Mouse (Mus musculus) hindbrain, embryonic 10.5 days (tissue): ENCODE data around the gene Amn. TPM values are rescaled to one million over a fixed set of nuclear protein-coding genes. Genes with fewer than 3 reads are reported as not detected.

Source experiments
- DNase-seq: peaks from one replicate; pipeline ENCODE4 v3.0.0-alpha.2; 2017; ENCODE audit warnings: low spot score
- H3K27ac ChIP-seq: fragments of 300-500 bp; sonication (generic); 2 replicates; pipeline ENCODE4 v1.5.1; 2016; ENCODE audit warnings: mild to moderate bottlenecking, moderate library complexity
- H3K27me3 ChIP-seq: fragments of 300-500 bp; sonication (generic); 2 replicates; pipeline ENCODE4 v1.6.1; 2016; ENCODE audit warnings: mild to moderate bottlenecking; ENCODE audit not compliant: poor library complexity, insufficient read depth, severe bottlenecking
- H3K36me3 ChIP-seq: fragments of 300-500 bp; sonication (generic); 2 replicates; pipeline ENCODE4 v1.6.1; 2016; ENCODE audit warnings: mild to moderate bottlenecking, moderate library complexity
- H3K4me1 ChIP-seq: fragments of 300-500 bp; sonication (generic); replicated peaks from 2 replicates; pipeline ENCODE4 v1.6.1; 2016; ENCODE audit warnings: mild to moderate bottlenecking
- H3K4me3 ChIP-seq: fragments of 300-500 bp; sonication (generic); 2 replicates; pipeline ENCODE4 v1.5.1; 2016; ENCODE audit warnings: mild to moderate bottlenecking, moderate library complexity
- H3K9me3 ChIP-seq: fragments of 300-500 bp; sonication (generic); 2 replicates; pipeline ENCODE4 v1.6.1; 2016; ENCODE audit warnings: mild to moderate bottlenecking, moderate library complexity
- WGBS: fragments of 180-500 bp; shearing (Covaris S2); methylation state at CpG from one replicate; pipeline ENCODE4 v1.1.7; 2016; 5-methylcytosine and 5-hydroxymethylcytosine counted together
- polyA plus RNA-seq: library from polyadenylated mRNA; unstranded; fragments of >200 nt; fragmentation: Nextera tagmentation; extraction: Ambion mirVana; gene quantifications from 2 replicates; pipeline ENCODE4 v1.2.1, GENCODE M21; 2016

Amn gene
- polyA plus RNA-seq, 1 experiment from 2014 or later, result 0.30 TPM

DNA sequence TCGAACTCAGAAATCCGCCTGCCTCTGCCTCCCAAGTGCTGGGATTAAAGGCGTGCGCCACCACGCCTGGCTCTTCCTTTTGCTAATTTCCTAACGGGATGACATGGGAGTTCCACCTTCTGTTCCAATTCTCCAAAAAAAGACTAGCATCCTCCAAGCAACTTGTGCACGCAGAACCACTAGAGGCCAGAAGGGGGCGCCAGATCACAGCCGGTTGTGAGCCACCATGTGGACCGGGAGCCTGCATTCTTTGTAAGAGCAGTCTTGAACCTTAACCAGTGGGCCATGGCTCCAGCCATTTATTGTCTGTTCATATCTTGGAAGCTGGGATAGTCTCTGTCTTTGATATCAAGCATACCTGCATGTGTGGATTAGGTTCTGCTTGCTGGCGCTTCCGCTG is 1.5 kb downstream of the Amn start:
- H3K27ac ChIP-seq, result no peak overlapping the region

GRCm38 (mm10) chr12:111274006-111274405 is 3.1 kb downstream of the Amn start:
- peaks cover 8% of the 10 kb centered on the region for H3K9me3 ChIP-seq
- DNase-seq, result no peak

More for the DNA sequence above, 1.5 kb downstream of the Amn start:
- Histone ChIP-seq H3K4me3 (no peak overlapping the region), H3K36me3 (no peaks in the 10 kb centered on the region), H3K4me1 (peaks cover 61% of the 10 kb centered on the region), H3K9me3 (no peaks in the 10 kb centered on the region), H3K27me3 (peaks cover 89% of the 10 kb centered on the region)
- peak; percentile 86 for DNase-seq
- WGBS, result 19% methylated on average over 12 of the region's 12 CpGs

GRCm38 (mm10) chr12:111274447-111275149 is 3.7 kb downstream of the Amn start:
- H3K36me3 ChIP-seq, result no peaks in the 10 kb centered on the region
- peaks cover 82% of the 10 kb centered on the region for H3K27me3 ChIP-seq
- peaks cover 11% of the 10 kb centered on the region for H3K9me3 ChIP-seq
- peaks cover 44% of the 10 kb centered on the region for H3K4me1 ChIP-seq
- H3K27ac ChIP-seq, result 0 out of 2 replicates have a peak overlapping the region, but pooled peaks have one; percentile 41
- WGBS, result 2% methylated on average over 80 of the region's 80 CpGs
- no peak for DNase-seq
- peak overlapping the region; percentile 52 for H3K4me3 ChIP-seq

More at GRCm38 (mm10) chr12:111274006-111274405, 3.1 kb downstream of the Amn start:
- Histone ChIP-seq H3K27ac (no peak overlapping the region), H3K4me1 (peaks cover 45% of the 10 kb centered on the region), H3K36me3 (no peaks in the 10 kb centered on the region), H3K4me3 (peak overlapping the region; percentile 52), H3K27me3 (peaks cover 88% of the 10 kb centered on the region)
- WGBS, result 3% methylated on average over 28 of the region's 28 CpGs

DNA sequence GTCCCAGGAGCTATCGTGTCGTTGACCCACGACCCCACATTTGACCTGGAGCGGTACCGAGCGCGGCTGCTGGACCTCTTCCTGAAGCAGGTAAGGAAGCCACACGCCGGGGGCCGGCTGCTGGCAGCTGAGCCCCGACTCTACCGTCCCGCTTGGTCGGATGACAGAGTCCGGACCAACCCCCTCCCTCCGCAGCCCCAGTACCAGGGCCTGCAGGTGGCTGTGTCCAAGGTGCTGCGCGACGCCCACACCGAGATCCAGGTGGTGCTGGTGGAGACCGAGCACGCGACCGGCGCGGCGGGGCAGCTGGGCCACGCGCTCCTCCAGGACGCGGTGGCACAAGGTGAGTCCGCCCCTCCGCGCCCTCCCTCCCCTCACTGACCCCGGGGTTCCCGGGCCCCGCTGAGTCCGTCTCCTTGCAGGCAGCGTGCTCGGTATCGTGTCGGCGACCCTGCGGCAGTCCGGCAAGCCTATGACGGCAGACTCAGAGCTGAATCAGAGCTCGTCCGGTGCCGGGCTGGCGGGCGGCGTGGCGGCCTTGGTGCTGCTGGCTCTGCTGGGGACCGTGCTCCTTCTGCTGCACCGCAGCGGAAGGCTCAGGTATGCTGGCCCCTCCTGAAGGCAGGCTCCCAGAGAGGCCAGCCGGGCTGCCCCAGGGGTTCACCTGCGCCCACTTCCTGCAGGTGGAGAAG is 4.4 kb downstream of the Amn start:
- WGBS, result 1% methylated on average over 58 of the region's 58 CpGs
- no peak for DNase-seq
- H3K4me1 ChIP-seq, result peaks cover 44% of the 10 kb centered on the region

GRCm38 (mm10) chr12:111276371-111276770 is 5.5 kb downstream of the Amn start:
- H3K27me3 ChIP-seq, result peaks cover 64% of the 10 kb centered on the region
- WGBS, result 51% methylated on average over 6 of the region's 6 CpGs
- peaks cover 11% of the 10 kb centered on the region for H3K9me3 ChIP-seq
- H3K4me1 ChIP-seq, result peaks cover 33% of the 10 kb centered on the region
- no peak overlapping the region for H3K4me3 ChIP-seq
- DNase-seq, result no peak
- H3K36me3 ChIP-seq, result no peaks in the 10 kb centered on the region
- H3K27ac ChIP-seq, result no peak overlapping the region

More for the DNA sequence above, 4.4 kb downstream of the Amn start:
- Histone ChIP-seq H3K9me3 (peaks cover 11% of the 10 kb centered on the region), H3K4me3 (peak overlapping the region; percentile 52), H3K36me3 (no peaks in the 10 kb centered on the region), H3K27ac (no peak overlapping the region), H3K27me3 (peaks cover 75% of the 10 kb centered on the region)

DNA sequence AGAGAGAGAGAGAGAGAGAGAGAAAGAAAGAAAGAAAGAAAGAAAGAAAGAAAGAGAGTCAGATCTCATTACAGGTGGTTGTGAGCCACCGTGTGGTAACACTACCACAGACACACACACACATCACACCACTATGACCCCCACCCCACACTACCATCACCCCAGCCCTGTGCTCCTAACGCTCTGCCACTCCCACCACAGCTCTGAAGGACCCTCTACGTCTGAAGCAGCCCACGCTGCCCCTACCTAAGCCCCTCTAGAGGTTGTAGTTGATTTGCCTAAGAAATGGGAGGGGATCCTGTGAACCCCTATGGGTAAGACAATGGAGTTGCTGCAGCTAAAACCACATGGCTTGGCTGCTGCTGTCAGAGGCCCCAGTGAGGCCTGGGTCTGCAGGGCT is 12.7 kb downstream of the Amn start:
- DNase-seq, result no peak
- Histone ChIP-seq H3K4me1 (peaks cover 24% of the 10 kb centered on the region), H3K9me3 (peaks cover 8% of the 10 kb centered on the region), H3K27ac (no peak overlapping the region), H3K4me3 (no peak overlapping the region), H3K36me3 (no peaks in the 10 kb centered on the region), H3K27me3 (no peaks in the 10 kb centered on the region)
- WGBS, result 64% methylated on average over 4 of the region's 4 CpGs

- H3K9me3 ChIP-seq, result no peaks in the 10 kb centered on the region
- H3K4me1 ChIP-seq, result peaks cover 33% of the 10 kb centered on the region
- WGBS, result 21% methylated on average over 10 of the region's 10 CpGs
- H3K27me3 ChIP-seq, result no peaks in the 10 kb centered on the region
- H3K27ac ChIP-seq, result 0 out of 2 replicates have a peak overlapping the region, but pooled peaks have one; percentile 50
- H3K4me3 ChIP-seq, result peak overlapping the region; percentile 30
- no peaks in the 10 kb centered on the region for H3K36me3 ChIP-seq
- DNase-seq, result no peak
Measured at GRCm38 (mm10) chr12:111284532-111284931, 13.6 kb downstream of the Amn start.

- no peaks in the 10 kb centered on the region for H3K27me3 ChIP-seq
- H3K27ac ChIP-seq, result no peak overlapping the region; the same call in 1 of the 2 replicates
- H3K36me3 ChIP-seq, result peaks cover 77% of the 10 kb centered on the region
- WGBS, result 96% methylated on average over 12 of the region's 12 CpGs
- H3K4me1 ChIP-seq, result peaks cover 16% of the 10 kb centered on the region
- no peaks in the 10 kb centered on the region for H3K9me3 ChIP-seq
- no peak overlapping the region for H3K4me3 ChIP-seq
- no peak for DNase-seq
Measured at GRCm38 (mm10) chr12:111293025-111293424, 22.1 kb downstream of the Amn start.

DNA sequence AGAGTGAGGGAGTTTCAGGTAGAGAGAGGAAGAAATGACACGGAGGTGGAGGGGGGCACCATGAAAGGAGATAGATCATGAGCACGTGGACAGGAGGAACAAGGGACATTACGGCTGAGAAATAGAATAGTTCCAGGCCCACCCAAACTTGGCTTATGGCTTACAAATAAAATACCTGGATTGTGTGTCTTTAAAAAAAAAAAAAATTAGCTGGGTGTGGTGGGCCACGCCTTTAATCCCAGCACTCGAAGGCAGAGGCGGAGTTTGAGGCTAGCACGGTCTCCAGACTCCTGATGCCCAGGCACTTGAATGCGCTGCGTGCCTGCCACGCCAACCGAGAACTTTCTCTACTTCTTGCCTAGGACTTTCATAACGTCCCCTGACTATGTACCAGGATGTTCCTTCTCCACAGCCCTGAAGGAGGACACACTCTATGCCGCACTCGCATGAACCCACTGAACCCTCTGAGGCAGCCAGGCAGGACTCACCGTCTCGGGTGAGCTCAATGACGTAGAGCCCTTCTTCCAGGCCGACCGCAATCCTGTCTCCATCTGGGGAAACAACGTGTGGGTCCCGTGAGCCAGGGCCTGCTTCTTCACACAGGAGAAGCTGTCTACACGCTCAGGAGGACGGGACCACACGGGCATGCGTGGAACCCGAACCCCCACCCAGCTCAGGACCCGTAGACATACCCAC is 30.6 kb downstream of the Amn start:
- Histone ChIP-seq H3K36me3 (peaks cover 97% of the 10 kb centered on the region), H3K27me3 (no peaks in the 10 kb centered on the region), H3K9me3 (no peaks in the 10 kb centered on the region), H3K27ac (no peak overlapping the region), H3K4me3 (no peak overlapping the region), H3K4me1 (no peaks in the 10 kb centered on the region)
- WGBS, result 96% methylated on average over 27 of the region's 27 CpGs
- no peak for DNase-seq

DNA sequence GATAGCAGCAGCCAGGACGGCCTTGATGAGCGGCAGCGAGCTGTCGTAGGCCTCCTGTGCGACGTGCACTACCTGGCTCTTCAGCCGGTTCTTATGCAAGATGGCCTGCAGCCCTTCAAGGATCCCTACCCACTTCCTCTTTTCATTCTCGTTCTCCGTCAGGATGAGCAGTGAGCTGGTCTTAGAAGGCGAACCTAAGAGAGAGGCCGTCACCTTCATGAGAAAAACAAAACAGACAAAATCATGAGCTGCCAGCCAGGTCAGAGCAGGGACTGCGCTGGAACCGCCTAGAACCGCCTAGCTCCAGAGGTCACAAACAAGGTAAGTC is 31.1 kb downstream of the Amn start:
- no peaks in the 10 kb centered on the region for H3K27me3 ChIP-seq
- H3K36me3 ChIP-seq, result peaks cover 97% of the 10 kb centered on the region
- 99% methylated on average over 14 of the region's 14 CpGs for WGBS
- no peak overlapping the region for H3K4me3 ChIP-seq
- H3K4me1 ChIP-seq, result no peaks in the 10 kb centered on the region
- H3K27ac ChIP-seq, result no peak overlapping the region
- no peaks in the 10 kb centered on the region for H3K9me3 ChIP-seq
- no peak for DNase-seq

- peaks cover 94% of the 10 kb centered on the region for H3K36me3 ChIP-seq
- H3K27ac ChIP-seq, result no peak overlapping the region
- no peaks in the 10 kb centered on the region for H3K4me1 ChIP-seq
- H3K9me3 ChIP-seq, result no peaks in the 10 kb centered on the region
- no peak overlapping the region for H3K4me3 ChIP-seq
- no peak for DNase-seq
- 95% methylated on average over 8 of the region's 8 CpGs for WGBS
- no peaks in the 10 kb centered on the region for H3K27me3 ChIP-seq
Measured at GRCm38 (mm10) chr12:111303702-111304337, 32.9 kb downstream of the Amn start.

- no peaks in the 10 kb centered on the region for H3K27me3 ChIP-seq
- WGBS, result 91% methylated on average over 8 of the region's 8 CpGs
- H3K4me1 ChIP-seq, result no peaks in the 10 kb centered on the region
- no peak overlapping the region for H3K4me3 ChIP-seq
- H3K36me3 ChIP-seq, result peaks cover 97% of the 10 kb centered on the region
- H3K27ac ChIP-seq, result no peak overlapping the region
- H3K9me3 ChIP-seq, result no peaks in the 10 kb centered on the region
- no peak for DNase-seq
Measured at GRCm38 (mm10) chr12:111306821-111307220, 35.9 kb downstream of the Amn start.
